Mouse (Mus musculus): Measurements from ENCODE around the gene Lrp2. TPM values are rescaled to one million over a fixed set of nuclear protein-coding genes. Genes with fewer than 3 reads are reported as not detected.

Lrp2 gene
- 0.34 and 0.40 TPM in 2 replicates for polyA plus RNA-seq (2015; fragmentation: Nextera tagmentation; extraction: Ambion mirVana)

DNA sequence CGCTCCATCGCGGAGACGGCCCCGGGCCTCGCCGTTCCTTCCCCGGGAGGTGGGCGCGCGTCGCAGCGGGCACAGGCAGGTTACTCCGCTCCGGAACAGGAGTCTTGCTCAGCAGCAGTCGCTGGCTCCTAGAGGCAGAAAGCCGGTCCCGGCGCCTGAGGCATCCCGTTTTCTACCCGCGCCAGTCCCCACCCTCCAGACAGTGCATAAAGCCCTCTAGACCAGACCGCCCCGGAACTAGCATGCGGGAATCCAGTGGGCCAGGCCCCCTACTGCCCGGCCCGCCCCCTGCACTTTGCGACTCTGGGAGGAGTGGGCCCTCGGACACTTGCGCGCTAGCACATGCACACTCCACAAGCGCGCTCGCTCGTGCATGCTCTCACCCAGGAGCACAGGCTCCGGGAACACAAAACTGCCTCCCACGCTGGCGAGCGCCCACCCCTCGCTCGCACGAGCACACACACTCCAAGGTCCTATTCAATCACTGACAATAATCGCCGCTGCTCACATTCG is at the start of gene Lrp2:
TSS of gene Lrp2 (minus strand) at position 180 of the 513 bp plus-strand sequence.
- Histone ChIP-seq H3K4me3 (peak within 1 kb of the TSS; percentile 64), H3K4me1 (peaks cover 35% of the 10 kb centered on the region), H3K36me3 (no peaks in the 10 kb centered on the region), H3K27ac (no peak within 1 kb of the TSS), H3K9me3 (no peaks in the 10 kb centered on the region), H3K4me2 (peak within 1 kb of the TSS; percentile 100), H3K9ac (peak within 1 kb of the TSS; percentile 62), H3K27me3 (peaks cover 86% of the 10 kb centered on the region)
- peak; percentile 77 for ATAC-seq (ENCODE audit: insufficient number of reproducible peaks, insufficient read depth, low FRiP score, low TSS enrichment, low read depth)
- under 1% methylated on average over 45 of the region's 45 CpGs for WGBS

DNA sequence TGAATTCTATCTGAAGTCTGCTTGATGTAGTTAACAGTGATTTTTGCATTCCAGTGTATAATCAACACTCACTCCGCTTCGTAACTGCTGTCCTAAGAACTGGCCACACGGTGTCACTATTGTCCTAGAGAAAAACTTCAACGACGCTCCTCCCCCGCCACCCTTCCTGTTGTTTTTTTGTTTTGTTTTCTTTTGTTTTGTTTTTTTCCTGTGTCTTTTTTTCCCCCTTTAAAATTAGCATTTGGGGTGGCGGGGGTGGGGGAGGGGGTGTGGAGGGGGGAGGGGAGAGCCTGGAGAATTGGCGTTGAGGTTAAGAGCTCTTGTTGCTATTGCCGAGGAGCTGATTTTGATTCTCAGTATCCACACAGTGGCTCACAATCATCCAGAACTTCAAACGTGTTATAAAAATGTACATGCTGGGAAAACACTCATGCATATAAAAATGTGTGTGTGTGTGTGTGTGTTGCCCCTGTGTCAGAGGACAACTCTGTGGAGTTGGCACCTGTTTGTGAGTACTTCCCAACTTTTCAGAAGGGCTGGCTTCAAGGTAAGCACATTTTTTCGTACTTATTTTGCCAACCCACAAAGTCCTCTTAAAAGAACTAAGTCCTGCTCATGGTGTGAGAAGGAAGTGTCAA is 49.3 kb upstream of the Lrp2 start:
- Histone ChIP-seq H3K27me3 (no peaks in the 10 kb centered on the region), H3K4me1 (no peaks in the 10 kb centered on the region), H3K4me2 (peak overlapping the region; percentile 49), H3K36me3 (no peaks in the 10 kb centered on the region), H3K4me3 (peak overlapping the region; percentile 42), H3K9ac (peak overlapping the region; percentile 55; the same call in 1 of the 2 replicates), H3K27ac (no peak overlapping the region), H3K9me3 (no peaks in the 10 kb centered on the region)
- no peak for ATAC-seq (ENCODE audit: insufficient number of reproducible peaks, insufficient read depth, low FRiP score, low TSS enrichment, low read depth)
- WGBS = 9% methylated on average over 11 of the region's 11 CpGs

DNA sequence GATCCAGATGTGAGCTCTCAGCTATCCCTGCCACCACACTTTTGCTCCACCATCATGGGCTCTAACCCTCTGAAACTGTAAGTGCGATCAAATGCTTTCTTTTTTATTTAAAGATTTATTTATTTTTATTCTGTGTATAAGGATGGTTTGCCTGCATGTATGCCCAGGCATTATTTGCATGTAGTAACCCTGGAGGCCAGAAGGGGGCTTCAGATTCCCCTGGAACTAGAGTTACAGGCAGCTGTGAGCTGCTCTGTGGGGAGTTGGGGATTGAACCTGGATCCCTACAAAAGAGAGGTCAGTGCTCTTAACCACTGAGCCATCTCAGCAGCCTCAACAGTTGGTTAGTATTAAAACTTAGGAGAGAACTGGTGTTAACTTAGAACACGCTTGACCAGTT is 45.6 kb upstream of the Lrp2 start:
- no peak overlapping the region for H3K4me3 ChIP-seq
- WGBS = 92% methylated on average over 2 of the region's 2 CpGs
- no peaks in the 10 kb centered on the region for H3K27me3 ChIP-seq
- ATAC-seq (ENCODE audit: insufficient number of reproducible peaks, insufficient read depth, low FRiP score, low TSS enrichment, low read depth) = no peak
- H3K9me3 ChIP-seq = no peaks in the 10 kb centered on the region
- no peak overlapping the region for H3K4me2 ChIP-seq
- H3K9ac ChIP-seq = no peak overlapping the region
- H3K36me3 ChIP-seq = no peaks in the 10 kb centered on the region
- no peaks in the 10 kb centered on the region for H3K4me1 ChIP-seq
- no peak overlapping the region for H3K27ac ChIP-seq

DNA sequence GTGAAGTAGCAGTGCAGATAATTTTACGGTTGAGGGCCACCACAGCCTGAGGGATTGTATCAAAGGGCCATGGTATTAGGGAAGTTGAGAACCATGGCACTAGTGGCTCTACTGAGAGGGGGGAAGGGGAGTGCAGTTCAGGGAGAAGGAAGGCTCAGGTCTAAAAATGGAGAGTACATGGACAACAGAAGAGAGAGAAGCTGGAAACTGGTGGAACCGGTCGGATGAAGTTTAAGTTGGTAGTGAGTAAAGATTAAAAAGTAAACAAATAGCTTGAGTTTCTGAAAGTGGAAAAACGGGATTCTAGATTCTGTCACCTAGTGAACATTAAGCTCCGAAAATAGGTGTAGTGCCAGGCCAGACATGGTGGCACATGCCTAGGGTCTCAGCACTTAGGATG is 44.9 kb upstream of the Lrp2 start:
- WGBS = 72% methylated on average over 5 of the region's 5 CpGs
- H3K4me2 ChIP-seq = no peak overlapping the region
- no peak for ATAC-seq (ENCODE audit: insufficient number of reproducible peaks, insufficient read depth, low FRiP score, low TSS enrichment, low read depth)
- no peaks in the 10 kb centered on the region for H3K36me3 ChIP-seq
- no peak overlapping the region for H3K4me3 ChIP-seq
- H3K9me3 ChIP-seq = no peaks in the 10 kb centered on the region
- H3K4me1 ChIP-seq = no peaks in the 10 kb centered on the region
- no peak overlapping the region for H3K27ac ChIP-seq
- H3K27me3 ChIP-seq = no peaks in the 10 kb centered on the region
- no peak overlapping the region for H3K9ac ChIP-seq

DNA sequence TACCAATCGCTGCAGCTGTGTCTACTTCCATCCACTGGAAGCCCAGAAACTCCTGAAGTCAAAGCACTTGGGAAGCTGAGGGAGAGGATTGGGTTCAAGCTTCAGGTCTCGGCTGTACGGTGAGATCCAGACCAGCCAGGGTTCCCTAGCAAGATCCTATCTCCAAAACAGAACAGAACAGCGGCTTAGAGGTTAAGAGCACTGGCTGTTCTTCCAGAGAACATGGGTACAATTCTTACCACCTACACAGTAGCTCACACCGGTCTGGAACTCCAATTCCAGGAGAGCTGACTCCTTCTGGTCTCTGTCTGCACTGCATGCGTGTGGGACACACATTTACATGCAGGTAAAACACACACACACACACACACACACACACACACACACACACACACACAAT is 44.0 kb upstream of the Lrp2 start:
- Histone ChIP-seq H3K9ac (no peak overlapping the region), H3K4me3 (no peak overlapping the region), H3K27me3 (no peaks in the 10 kb centered on the region), H3K36me3 (no peaks in the 10 kb centered on the region), H3K9me3 (no peaks in the 10 kb centered on the region), H3K4me1 (no peaks in the 10 kb centered on the region), H3K27ac (no peak overlapping the region), H3K4me2 (no peak overlapping the region)
- ATAC-seq (ENCODE audit: insufficient number of reproducible peaks, insufficient read depth, low FRiP score, low TSS enrichment, low read depth) = no peak
- whole genome bisulfite sequencing = 84% methylated on average over 6 of the region's 6 CpGs

DNA sequence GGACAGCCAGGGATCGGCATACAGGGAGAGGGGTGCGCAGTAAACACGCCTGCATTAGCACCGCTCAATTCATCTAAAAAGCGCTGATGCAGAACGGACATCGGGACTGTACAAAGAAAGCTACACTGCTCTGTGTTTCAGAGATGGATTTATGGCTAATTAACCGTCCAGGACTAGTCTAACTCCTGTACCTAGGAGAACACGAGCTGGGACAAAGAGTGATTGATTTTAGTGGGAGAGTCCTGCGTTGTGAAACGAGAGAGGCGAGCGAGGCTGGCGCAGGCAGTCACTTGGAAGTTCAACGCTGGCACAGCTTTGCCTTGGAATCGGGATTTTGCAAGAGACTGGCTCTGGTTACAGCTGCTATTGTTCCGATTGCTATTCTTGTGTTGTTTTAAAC is 43.4 kb upstream of the Lrp2 start:
- 80% methylated on average over 17 of the region's 17 CpGs for WGBS
- ATAC-seq (ENCODE audit: insufficient number of reproducible peaks, insufficient read depth, low FRiP score, low TSS enrichment, low read depth) = no peak
- Histone ChIP-seq H3K9ac (no peak overlapping the region), H3K27me3 (no peaks in the 10 kb centered on the region), H3K27ac (no peak overlapping the region), H3K4me2 (no peak overlapping the region), H3K36me3 (no peaks in the 10 kb centered on the region), H3K4me3 (no peak overlapping the region), H3K4me1 (no peaks in the 10 kb centered on the region), H3K9me3 (no peaks in the 10 kb centered on the region)

DNA sequence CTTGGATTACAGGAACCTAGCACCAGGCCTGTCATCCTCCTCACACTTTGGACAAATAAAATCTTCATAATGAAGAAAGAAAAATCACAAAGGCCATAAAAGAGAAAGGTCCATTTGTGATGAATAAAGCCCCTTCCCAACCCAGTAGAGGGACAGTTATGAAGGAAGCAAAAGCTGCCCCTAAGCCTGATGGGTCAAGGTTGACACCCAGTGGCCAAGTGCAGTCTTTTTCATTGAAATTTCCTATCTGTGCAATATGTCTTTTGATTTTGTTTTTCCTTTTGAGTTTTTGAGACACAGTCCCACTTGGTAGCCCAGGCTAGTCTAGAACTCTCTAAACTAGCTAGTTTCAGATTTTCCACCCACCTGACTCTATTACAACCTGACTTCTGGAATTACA is 33.4 kb upstream of the Lrp2 start:
- Histone ChIP-seq H3K4me2 (no peak overlapping the region), H3K9me3 (no peaks in the 10 kb centered on the region), H3K27me3 (no peaks in the 10 kb centered on the region), H3K36me3 (no peaks in the 10 kb centered on the region), H3K4me3 (no peak overlapping the region), H3K4me1 (0 out of 2 replicates have a peak, but pooled peaks cover 3% of the 10 kb centered on the region), H3K9ac (no peak overlapping the region), H3K27ac (no peak overlapping the region)
- ATAC-seq (ENCODE audit: insufficient number of reproducible peaks, insufficient read depth, low FRiP score, low TSS enrichment, low read depth) = no peak

DNA sequence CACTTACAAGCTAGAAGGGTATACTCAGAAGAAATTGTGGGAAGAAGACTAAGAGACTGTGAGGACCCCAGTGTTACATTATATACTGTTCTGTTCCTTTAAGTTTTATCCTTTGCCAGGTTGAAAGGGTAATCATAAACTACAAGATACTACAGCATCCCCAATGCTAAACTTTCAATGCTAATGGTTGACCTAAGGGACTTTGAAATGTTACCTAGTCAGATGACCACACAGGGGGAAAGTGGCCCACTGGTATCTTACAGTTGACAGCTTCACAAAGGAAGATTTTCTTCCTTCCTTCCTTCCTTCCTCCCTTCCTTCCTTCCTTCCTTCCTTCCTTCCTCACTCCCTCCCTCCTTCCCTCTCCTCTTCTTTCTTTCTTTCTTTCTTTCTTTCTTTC is 32.5 kb upstream of the Lrp2 start:
- no peak for ATAC-seq (ENCODE audit: insufficient number of reproducible peaks, insufficient read depth, low FRiP score, low TSS enrichment, low read depth)
- 0 out of 2 replicates have a peak, but pooled peaks cover 3% of the 10 kb centered on the region for H3K4me1 ChIP-seq
- no peaks in the 10 kb centered on the region for H3K36me3 ChIP-seq
- H3K9me3 ChIP-seq = no peaks in the 10 kb centered on the region
- H3K27ac ChIP-seq = no peak overlapping the region
- no peak overlapping the region for H3K9ac ChIP-seq
- H3K4me3 ChIP-seq = no peak overlapping the region
- no peaks in the 10 kb centered on the region for H3K27me3 ChIP-seq
- no peak overlapping the region for H3K4me2 ChIP-seq

DNA sequence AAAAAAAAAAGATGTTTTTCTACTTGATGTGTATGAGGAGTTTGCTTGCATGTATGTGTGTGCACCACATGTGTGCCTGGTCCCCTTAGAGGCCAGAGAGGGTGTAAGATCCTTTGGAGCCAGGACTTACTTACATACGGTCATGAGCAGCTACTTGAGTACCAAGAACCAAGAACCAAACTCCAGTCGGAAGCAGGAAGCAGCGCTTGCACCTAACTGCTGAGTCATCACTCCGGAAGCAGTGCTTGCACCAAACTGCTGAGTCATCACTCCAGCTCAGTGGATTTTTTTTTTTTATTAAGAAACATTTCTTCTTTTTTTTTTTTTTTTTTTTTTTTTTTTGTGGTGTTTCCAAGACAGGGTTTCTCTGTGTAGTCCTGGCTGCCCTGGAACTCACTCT is 27.4 kb upstream of the Lrp2 start:
- H3K9ac ChIP-seq = no peak overlapping the region
- no peaks in the 10 kb centered on the region for H3K27me3 ChIP-seq
- no peaks in the 10 kb centered on the region for H3K36me3 ChIP-seq
- 0 out of 2 replicates have a peak, but pooled peaks cover 4% of the 10 kb centered on the region for H3K4me1 ChIP-seq
- no peaks in the 10 kb centered on the region for H3K9me3 ChIP-seq
- H3K4me2 ChIP-seq = no peak overlapping the region
- H3K27ac ChIP-seq = no peak overlapping the region
- ATAC-seq (ENCODE audit: insufficient number of reproducible peaks, insufficient read depth, low FRiP score, low TSS enrichment, low read depth) = no peak
- WGBS = 72% methylated on average over 4 of the region's 4 CpGs
- H3K4me3 ChIP-seq = no peak overlapping the region

DNA sequence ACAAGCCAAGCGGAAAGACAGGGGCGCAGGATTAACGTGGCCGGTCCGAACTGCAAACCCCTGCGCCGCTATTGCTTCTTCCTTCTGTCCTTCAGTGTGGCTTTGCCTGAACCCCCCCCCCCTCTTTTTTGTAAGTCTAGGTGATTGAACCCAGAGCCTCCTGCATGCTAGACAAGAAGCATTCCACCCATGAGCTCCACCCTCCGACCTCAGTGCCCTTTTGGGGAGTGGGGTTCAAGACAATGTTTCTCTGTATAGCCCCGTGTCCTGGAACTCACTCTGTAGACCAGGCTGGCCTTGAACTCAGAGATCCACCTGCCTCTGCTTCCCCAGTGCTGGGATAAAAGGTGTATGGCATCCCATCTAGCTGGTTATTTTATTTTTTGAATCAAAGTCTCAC is 26.9 kb upstream of the Lrp2 start:
- no peak for ATAC-seq (ENCODE audit: insufficient number of reproducible peaks, insufficient read depth, low FRiP score, low TSS enrichment, low read depth)
- H3K9ac ChIP-seq = no peak overlapping the region
- H3K4me2 ChIP-seq = no peak overlapping the region
- H3K27ac ChIP-seq = no peak overlapping the region
- 55% methylated on average over 9 of the region's 9 CpGs for WGBS
- H3K9me3 ChIP-seq = no peaks in the 10 kb centered on the region
- H3K36me3 ChIP-seq = no peaks in the 10 kb centered on the region
- H3K4me1 ChIP-seq = 0 out of 2 replicates have a peak, but pooled peaks cover 4% of the 10 kb centered on the region
- no peak overlapping the region for H3K4me3 ChIP-seq
- H3K27me3 ChIP-seq = no peaks in the 10 kb centered on the region

DNA sequence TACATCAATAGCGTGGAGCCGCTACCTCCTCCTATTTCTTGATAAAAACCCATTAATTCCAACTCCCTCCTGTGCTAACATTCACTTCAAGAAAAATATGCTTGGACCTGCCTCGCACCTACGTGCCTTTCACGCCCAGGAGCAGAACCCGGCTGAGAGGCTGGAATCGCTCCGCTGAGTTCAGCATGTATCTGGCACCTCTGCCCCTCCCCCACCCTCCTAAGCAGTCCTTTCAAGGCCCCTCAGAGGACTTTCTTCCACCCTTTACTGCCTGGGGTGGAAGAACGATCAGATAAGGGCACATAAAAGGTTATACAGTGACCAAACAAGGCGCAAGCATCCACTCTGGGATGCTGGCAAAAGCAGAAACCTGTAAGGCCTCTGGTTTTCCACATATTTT is 26.4 kb upstream of the Lrp2 start:
- no peak for ATAC-seq (ENCODE audit: insufficient number of reproducible peaks, insufficient read depth, low FRiP score, low TSS enrichment, low read depth)
- WGBS = 12% methylated on average over 10 of the region's 10 CpGs
- Histone ChIP-seq H3K4me1 (0 out of 2 replicates have a peak, but pooled peaks cover 4% of the 10 kb centered on the region), H3K36me3 (no peaks in the 10 kb centered on the region), H3K9me3 (no peaks in the 10 kb centered on the region), H3K27me3 (no peaks in the 10 kb centered on the region), H3K27ac (no peak overlapping the region), H3K9ac (no peak overlapping the region), H3K4me3 (no peak overlapping the region), H3K4me2 (no peak overlapping the region)

DNA sequence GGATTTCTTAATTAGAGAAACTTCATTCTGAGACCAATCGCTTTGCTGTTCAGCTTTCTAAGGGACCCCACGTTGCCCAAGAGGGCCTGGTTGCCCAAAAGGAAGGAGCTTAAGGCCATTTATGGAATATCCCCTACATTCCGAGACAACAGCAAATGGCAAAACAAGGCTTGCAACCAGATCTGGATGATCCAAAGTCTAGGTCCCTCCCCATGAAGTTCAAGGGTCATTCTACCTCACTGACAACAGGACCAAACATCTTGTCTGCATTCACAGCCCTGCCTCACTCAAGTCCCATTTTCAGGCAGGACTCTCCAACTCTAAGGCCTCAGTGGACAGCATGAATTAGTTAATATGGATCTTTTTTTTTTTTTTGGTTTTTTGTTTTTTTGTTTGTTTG is 20.8 kb upstream of the Lrp2 start:
- H3K4me2 ChIP-seq = no peak overlapping the region
- H3K9ac ChIP-seq = no peak overlapping the region
- no peaks in the 10 kb centered on the region for H3K27me3 ChIP-seq
- no peak overlapping the region for H3K4me3 ChIP-seq
- WGBS = 83% methylated on average over 3 of the region's 3 CpGs
- H3K4me1 ChIP-seq = no peaks in the 10 kb centered on the region
- no peak for ATAC-seq (ENCODE audit: insufficient number of reproducible peaks, insufficient read depth, low FRiP score, low TSS enrichment, low read depth)
- H3K9me3 ChIP-seq = no peaks in the 10 kb centered on the region
- H3K27ac ChIP-seq = no peak overlapping the region
- no peaks in the 10 kb centered on the region for H3K36me3 ChIP-seq
